Mouse (Mus musculus) adrenal gland (tissue): ENCODE data around the gene Gm14322.
"Not testable (repeated sequence)": the region's sequence is repeated elsewhere in the genome, so short reads cannot be mapped to it uniquely, and the experiment has no call there.

Source experiments
- intact Hi-C: fragments of 180-260 bp; cut with DNase I; formaldehyde crosslinking; loops from one replicate; pipeline ENCODE4 v1.15.1; 2025
- long read RNA-seq, 2 experiments: library from polyadenylated mRNA; unstranded; transcript quantifications; one replicate each; pipeline ENCODE4 v2.0.0; 2020; ENCODE audit warnings: borderline replicate concordance in 1 of 2; ENCODE audit not compliant: insufficient replicate concordance in 1 of 2

Gene Gm14322
- long read RNA-seq, experiment 1, partial matches to known transcripts = 0 of 5 reads
- long read RNA-seq, experiment 1, other reads (novel, unspliced or antisense) = 4 of 5 reads
- long read RNA-seq, experiment 2, partial matches to known transcripts = 0 of 1 reads
- long read RNA-seq, experiment 2, other reads (novel, unspliced or antisense) = 1 of 1 reads

- intact Hi-C loops = not testable (repeated sequence)
These were observed at the start of gene Gm14322 for GRCm38 (mm10) chr2:177758941-177759558. TSS of gene Gm14322 (plus strand) at chr2:177759288.

GRCm38 (mm10) chr2:177741487-177741886, 17.6 kb upstream of the Gm14322 start:
- intact Hi-C loops = not testable (repeated sequence)

DNA sequence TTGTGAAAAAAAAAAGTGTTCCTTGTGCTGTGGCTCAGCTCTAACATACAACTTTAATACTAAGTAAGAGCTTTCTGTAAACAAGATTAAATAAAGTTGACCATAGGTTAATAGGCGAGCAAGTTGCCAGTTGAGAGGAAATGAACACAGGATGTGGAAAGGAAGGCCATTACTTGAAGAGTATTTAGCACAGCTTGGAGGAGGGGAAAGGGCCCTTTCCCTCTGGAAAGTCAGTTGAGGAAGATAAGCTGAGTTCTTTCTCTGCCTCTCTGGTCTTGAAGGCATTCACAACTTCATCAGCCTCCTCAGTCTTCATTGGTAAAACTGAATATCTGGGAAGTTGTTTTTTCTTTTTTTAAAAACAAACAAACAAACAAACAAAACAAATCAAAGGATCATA, 28.3 kb downstream of the Gm14322 start:
- intact Hi-C loops = not testable (repeated sequence)

- intact Hi-C loops = not testable (repeated sequence)
These were observed 47.1 kb downstream of the Gm14322 start for GRCm38 (mm10) chr2:177806170-177806569.
